Mouse (Mus musculus) limb, embryonic 14.5 days (tissue): ENCODE results near the gene Prpf38b. TPM values are rescaled to one million over a fixed set of nuclear protein-coding genes. Genes with fewer than 3 reads are reported as not detected.
"Not testable (repeated sequence)": the region's sequence is repeated elsewhere in the genome, so short reads cannot be mapped to it uniquely, and the experiment has no call there.

Experiments used
- ATAC-seq: fragments of 200-750 bp; cut with Nextera tagmentation; 2 replicates; pipeline ENCODE4 v1.8.0; 2017; ENCODE audit warnings: low read depth, moderate number of reproducible peaks, moderate TSS enrichment; ENCODE audit not compliant: low FRiP score
- DNase-seq: peaks from one replicate; pipeline ENCODE4 v3.0.0-alpha.2; 2015; ENCODE audit warnings: low spot score
- H3K27ac ChIP-seq: fragments of 300-500 bp; sonication (generic); replicated peaks from 2 replicates; pipeline ENCODE4 v1.5.1; 2014; ENCODE audit warnings: low read depth, mild to moderate bottlenecking, low read length, moderate library complexity, mixed read lengths
- H3K27me3 ChIP-seq: fragments of 300-500 bp; sonication (generic); 2 replicates; pipeline ENCODE4 v1.6.1; 2014; ENCODE audit warnings: low read length, mixed read lengths; ENCODE audit not compliant: control insufficient read depth, insufficient read depth
- H3K36me3 ChIP-seq: fragments of 300-500 bp; sonication (generic); 2 replicates; pipeline ENCODE4 v1.6.1; 2014; ENCODE audit warnings: mild to moderate bottlenecking, low read length, moderate library complexity, mixed read lengths; ENCODE audit not compliant: control insufficient read depth, insufficient read depth
- H3K4me1 ChIP-seq: fragments of 300-500 bp; sonication (generic); 2 replicates; pipeline ENCODE4 v1.6.1; 2014; ENCODE audit warnings: antibody characterized with exemption, low read length, mixed read lengths; ENCODE audit not compliant: control insufficient read depth, insufficient read depth
- H3K4me2 ChIP-seq: fragments of 300-500 bp; sonication (generic); replicated peaks from 2 replicates; pipeline ENCODE4 v1.6.1; 2014; ENCODE audit warnings: low read depth, mild to moderate bottlenecking, low read length, moderate library complexity; ENCODE audit not compliant: severe bottlenecking
- H3K4me3 ChIP-seq: fragments of 300-500 bp; sonication (generic); replicated peaks from 2 replicates; pipeline ENCODE4 v1.5.1; 2014; ENCODE audit warnings: low read length
- H3K9ac ChIP-seq: fragments of 300-500 bp; sonication (generic); 2 replicates; pipeline ENCODE4 v1.6.1; 2014; ENCODE audit warnings: mild to moderate bottlenecking, low read depth, low read length, moderate library complexity; ENCODE audit not compliant: severe bottlenecking
- H3K9me3 ChIP-seq: fragments of 300-500 bp; sonication (generic); 2 replicates; pipeline ENCODE4 v1.6.1; 2016; ENCODE audit warnings: low read length; ENCODE audit not compliant: control insufficient read depth
- POLR2A ChIP-seq: fragments of 200-500 bp; IDR thresholded peaks from 2 replicates; pipeline ENCODE4 v1.8.0; 2012; ENCODE audit warnings: inconsistent platforms, mild to moderate bottlenecking, moderate library complexity, borderline replicate concordance; ENCODE audit not compliant: insufficient read depth, insufficient read length; ENCODE audit errors: extremely low read depth
- WGBS: fragments of 180-500 bp; shearing (Covaris S2); extraction: QIAGEN DNeasy Blood & Tissue Kit; methylation state at CpG from one replicate; pipeline ENCODE4 v1.1.7; 2014; 5-methylcytosine and 5-hydroxymethylcytosine counted together
- polyA plus RNA-seq, 2 experiments: library from polyadenylated mRNA; depleted of rRNA in 1 of 2; stranded (reverse) in 1 of 2; unstranded in 1 of 2; fragments of >200 nt; fragmentation: Nextera tagmentation in 1 of 2; extraction: Ambion mirVana in 1 of 2; gene quantifications; 2 replicates each; pipeline versions ENCODE4 v1.2.1 to v1.2.3; 2012 to 2014

The Prpf38b gene
- polyA plus RNA-seq, 2 experiments = 58.9 to 110 TPM

DNA sequence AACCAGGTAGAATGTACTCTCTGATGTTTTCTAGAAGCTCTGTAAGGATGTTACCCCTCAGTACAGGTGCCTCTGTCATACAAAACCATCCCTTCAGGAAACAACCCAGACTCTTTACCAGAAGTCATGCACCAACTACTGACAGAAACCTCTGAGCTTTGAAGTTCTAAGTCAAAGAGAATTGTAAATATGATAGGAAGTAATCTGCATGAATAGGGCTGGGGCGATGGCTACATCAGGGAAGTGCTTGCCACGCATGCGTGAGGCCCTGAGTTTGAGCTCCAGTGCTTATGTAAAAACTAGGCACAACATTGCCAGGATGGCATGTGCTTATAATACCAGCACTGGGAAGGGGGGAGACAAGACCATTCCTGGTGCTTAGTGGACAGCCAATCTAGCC lies 45.9 kb downstream of the Prpf38b start:
- ATAC-seq (no peak), DNase-seq (no peak)
- H3K4me2 ChIP-seq = no peak overlapping the region
- 93% methylated on average over 3 of the region's 3 CpGs for whole genome bisulfite sequencing
- H3K4me1 ChIP-seq = no peaks in the 10 kb centered on the region
- H3K36me3 ChIP-seq = no peaks in the 10 kb centered on the region
- no peak overlapping the region for H3K9ac ChIP-seq
- no peak overlapping the region for H3K27ac ChIP-seq
- H3K4me3 ChIP-seq = no peak overlapping the region
- no peak for TF ChIP-seq POLR2A
- no peaks in the 10 kb centered on the region for H3K27me3 ChIP-seq
- no peaks in the 10 kb centered on the region for H3K9me3 ChIP-seq

GRCm38 (mm10) chr3:108865129-108865528 lies 46.4 kb downstream of the Prpf38b start:
- Histone ChIP-seq H3K27me3 (no peaks in the 10 kb centered on the region), H3K4me1 (no peaks in the 10 kb centered on the region), H3K9me3 (no peaks in the 10 kb centered on the region), H3K4me2 (no peak overlapping the region), H3K36me3 (no peaks in the 10 kb centered on the region), H3K9ac (no peak overlapping the region), H3K4me3 (no peak overlapping the region), H3K27ac (no peak overlapping the region)
- no peak for TF ChIP-seq POLR2A
- DNase-seq = no peak
- no peak for ATAC-seq
- WGBS = 36% methylated on average over 3 of the region's 3 CpGs

- DNase-seq (no peak), ATAC-seq (no peak)
- H3K4me2 ChIP-seq = no peak overlapping the region
- no peaks in the 10 kb centered on the region for H3K27me3 ChIP-seq
- H3K36me3 ChIP-seq = no peaks in the 10 kb centered on the region
- WGBS = 67% methylated on average over 10 of the region's 10 CpGs
- H3K9ac ChIP-seq = no peak overlapping the region
- no peak overlapping the region for H3K27ac ChIP-seq
- H3K4me1 ChIP-seq = peaks cover 11% of the 10 kb centered on the region
- no peak for TF ChIP-seq POLR2A
- no peaks in the 10 kb centered on the region for H3K9me3 ChIP-seq
- H3K4me3 ChIP-seq = no peak overlapping the region
These were observed 48.4 kb downstream of the Prpf38b start for GRCm38 (mm10) chr3:108863091-108863490.

- not testable (repeated sequence) for DNase-seq, ATAC-seq, H3K9me3 ChIP-seq
These were observed 49.2 kb downstream of the Prpf38b start for GRCm38 (mm10) chr3:108862282-108862681.

GRCm38 (mm10) chr3:108860786-108861185 lies 50.7 kb downstream of the Prpf38b start:
- TF ChIP-seq POLR2A = no peak
- H3K4me3 ChIP-seq = no peak overlapping the region
- no peaks in the 10 kb centered on the region for H3K27me3 ChIP-seq
- no peaks in the 10 kb centered on the region for H3K36me3 ChIP-seq
- 81% methylated on average over 2 of the region's 2 CpGs for WGBS
- ATAC-seq (no peak), DNase-seq (no peak)
- no peak overlapping the region for H3K9ac ChIP-seq
- no peak overlapping the region for H3K27ac ChIP-seq
- no peaks in the 10 kb centered on the region for H3K9me3 ChIP-seq
- no peak overlapping the region for H3K4me2 ChIP-seq
- H3K4me1 ChIP-seq = peaks cover 29% of the 10 kb centered on the region

More at GRCm38 (mm10) chr3:108862282-108862681, 49.2 kb downstream of the Prpf38b start:
- H3K4me1 ChIP-seq = peaks cover 15% of the 10 kb centered on the region
- not testable (repeated sequence) for H3K4me2 ChIP-seq, H3K27me3 ChIP-seq, H3K4me3 ChIP-seq, H3K36me3 ChIP-seq, H3K9ac ChIP-seq, H3K27ac ChIP-seq
- WGBS = 79% methylated on average over 4 of the region's 4 CpGs

DNA sequence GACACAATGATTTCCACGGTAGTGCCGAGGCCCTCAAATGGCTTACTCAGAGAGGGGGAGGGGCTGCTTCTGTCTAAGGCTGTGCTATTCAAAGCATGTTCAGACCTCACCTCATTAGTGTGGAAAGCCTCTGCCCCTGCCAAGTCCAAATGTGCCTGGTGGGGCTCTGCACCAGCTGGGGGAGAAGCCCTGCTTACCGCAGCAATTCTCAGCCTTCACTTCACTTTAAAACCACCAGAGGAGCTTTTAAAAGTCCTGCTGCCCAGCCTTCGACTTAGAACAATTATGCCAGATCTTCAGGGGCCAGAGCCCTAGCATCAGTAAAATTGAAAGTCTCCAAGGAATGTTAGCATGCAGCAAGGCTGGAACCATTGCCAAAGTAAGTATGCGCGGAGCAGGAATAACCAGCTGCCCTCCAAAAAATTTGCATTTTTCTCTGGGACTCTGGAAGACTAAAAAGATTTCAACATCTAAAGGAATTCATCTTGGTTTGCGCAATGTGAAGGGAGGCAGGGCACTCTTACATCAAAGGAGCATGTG lies 53.2 kb downstream of the Prpf38b start:
- TF ChIP-seq POLR2A = no peak
- H3K27me3 ChIP-seq = no peaks in the 10 kb centered on the region
- H3K4me3 ChIP-seq = no peak overlapping the region
- H3K9me3 ChIP-seq = no peaks in the 10 kb centered on the region
- peaks cover 39% of the 10 kb centered on the region for H3K4me1 ChIP-seq
- no peaks in the 10 kb centered on the region for H3K36me3 ChIP-seq
- no peak overlapping the region; the same call in 1 of the 2 replicates for H3K4me2 ChIP-seq
- peak overlapping the region; percentile 73 for H3K27ac ChIP-seq
- no peak overlapping the region for H3K9ac ChIP-seq
- 10% methylated on average over 7 of the region's 7 CpGs for WGBS
- ATAC-seq (peak; percentile 87), DNase-seq (peak; percentile 89)
